Mouse (Mus musculus): ENCODE data around the gene Erich6.

DNA sequence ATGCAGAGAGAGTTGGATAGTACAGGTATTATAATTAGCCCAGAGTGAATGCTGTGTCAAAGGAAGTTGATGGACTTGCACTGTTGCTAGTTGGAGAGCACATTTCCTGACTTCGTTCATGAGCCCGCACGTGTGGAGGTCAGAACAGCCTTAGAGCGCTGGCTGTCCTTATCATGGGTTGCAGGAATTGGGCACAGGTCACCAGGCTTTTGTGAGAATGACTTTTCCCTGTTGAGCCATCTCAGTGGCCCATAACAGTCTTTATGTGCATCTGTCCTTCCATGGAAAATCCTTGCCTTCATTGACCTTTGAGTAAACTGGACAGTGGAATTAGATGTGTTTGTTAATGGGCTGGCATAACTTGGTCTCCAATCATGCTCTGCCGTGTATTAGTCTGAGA is 54.7 kb downstream of the Erich6 start:
- TF ChIP-seq EP300 (IDR thresholded peaks at IDR 0.05; ENCODE audit: low read depth) (no peak), CTCF (IDR thresholded peaks at IDR 0.05; ENCODE audit: low read depth) (no peak)

Measured in heart, postnatal 0 days (tissue).